Mouse (Mus musculus): ENCODE data around the gene Rpl3. TPM values are rescaled to one million over a fixed set of nuclear protein-coding genes. Genes with fewer than 3 reads are reported as not detected.
A peak's percentile ranks its signal among the peaks of the same experiment; 100 is the strongest.
"Not testable (repeated sequence)": the region's sequence is repeated elsewhere in the genome, so short reads cannot be mapped to it uniquely, and the experiment has no call there.

The Rpl3 gene
- total and polyA plus RNA-seq, 3 experiments: 176 to 1,698 (median 1,019) TPM

- peaks cover 80% of the 10 kb centered on the region for H3K4me1 ChIP-seq (ENCODE audit: insufficient read depth, low read depth, low read length)
- peak; percentile 48 for DNase-seq (ENCODE audit: low spot score)
- TF ChIP-seq TAL1 (conservative IDR thresholded peaks at IDR 0.05; ENCODE audit: low read depth, low read length) (peak; percentile 98), GATA2 (IDR thresholded peaks at IDR 0.05; ENCODE audit: borderline replicate concordance, low read depth, low read length) (peak; percentile 68; the same call in 1 of the 2 replicates), CTCF (IDR thresholded peaks at IDR 0.05; ENCODE audit: low read depth, low read length) (no peak), GATA1 (IDR thresholded peaks at IDR 0.05; ENCODE audit: borderline replicate concordance, low read length) (no peak), POLR2AphosphoS5 (IDR thresholded peaks at IDR 0.05; ENCODE audit: insufficient replicate concordance, low read depth, low read length) (no peak)
- H3K27me3 ChIP-seq (ENCODE audit: insufficient read depth, low read length): no peaks in the 10 kb centered on the region
- peak; percentile 74 for ATAC-seq (ENCODE audit: extremely low read depth, insufficient number of reproducible peaks, low FRiP score, poor library complexity, severe bottlenecking)
- no peaks in the 10 kb centered on the region for H3K9me3 ChIP-seq (replicated peaks)
- peak overlapping the region; percentile 62; the same call in 1 of the 2 replicates for H3K4me3 ChIP-seq (ENCODE audit: low read depth, low read length)
- peaks cover 22% of the 10 kb centered on the region for H3K36me3 ChIP-seq (replicated peaks)
Measured at GRCm38 (mm10) chr15:80130689-80131088, 39.0 kb upstream of the Rpl3 start.

- H3K9me3 ChIP-seq (replicated peaks): no peaks in the 10 kb centered on the region
- no peak overlapping the region for H3K4me3 ChIP-seq (ENCODE audit: low read depth, low read length)
- peak; percentile 38 for TF ChIP-seq TAL1 (conservative IDR thresholded peaks at IDR 0.05; ENCODE audit: low read depth, low read length)
- TF ChIP-seq GATA2 (IDR thresholded peaks at IDR 0.05; ENCODE audit: borderline replicate concordance, low read depth, low read length): no peak
- H3K36me3 ChIP-seq (replicated peaks): peaks cover 25% of the 10 kb centered on the region
- peaks cover 75% of the 10 kb centered on the region for H3K4me1 ChIP-seq (ENCODE audit: insufficient read depth, low read depth, low read length)
- DNase-seq (ENCODE audit: low spot score) (no peak), ATAC-seq (ENCODE audit: extremely low read depth, insufficient number of reproducible peaks, low FRiP score, poor library complexity, severe bottlenecking) (no peak)
- H3K27me3 ChIP-seq (ENCODE audit: insufficient read depth, low read length): no peaks in the 10 kb centered on the region
Measured at GRCm38 (mm10) chr15:80129982-80130381, 38.3 kb upstream of the Rpl3 start.

GRCm38 (mm10) chr15:80127191-80127590 lies 35.5 kb upstream of the Rpl3 start:
- Histone ChIP-seq H3K27me3 (ENCODE audit: insufficient read depth, low read length) (no peaks in the 10 kb centered on the region), H3K4me1 (ENCODE audit: insufficient read depth, low read depth, low read length) (peaks cover 56% of the 10 kb centered on the region), H3K4me3 (ENCODE audit: low read depth, low read length) (no peak overlapping the region), H3K9me3 (replicated peaks) (no peaks in the 10 kb centered on the region), H3K36me3 (replicated peaks) (peaks cover 32% of the 10 kb centered on the region)
- no peak for DNase-seq (ENCODE audit: low spot score)
- no peak for TF ChIP-seq TAL1 (conservative IDR thresholded peaks at IDR 0.05; ENCODE audit: low read depth, low read length)
- TF ChIP-seq GATA1 (IDR thresholded peaks at IDR 0.05; ENCODE audit: borderline replicate concordance, low read length): no peak
- no peak for TF ChIP-seq GATA2 (IDR thresholded peaks at IDR 0.05; ENCODE audit: borderline replicate concordance, low read depth, low read length)
- TF ChIP-seq POLR2AphosphoS5 (IDR thresholded peaks at IDR 0.05; ENCODE audit: insufficient replicate concordance, low read depth, low read length): no peak
- TF ChIP-seq CTCF (IDR thresholded peaks at IDR 0.05; ENCODE audit: low read depth, low read length): no peak
- no peak for ATAC-seq (ENCODE audit: extremely low read depth, insufficient number of reproducible peaks, low FRiP score, poor library complexity, severe bottlenecking)

GRCm38 (mm10) chr15:80124651-80125050 lies 33.0 kb upstream of the Rpl3 start:
- no peak for ATAC-seq (ENCODE audit: extremely low read depth, insufficient number of reproducible peaks, low FRiP score, poor library complexity, severe bottlenecking)
- peaks cover 36% of the 10 kb centered on the region for H3K4me1 ChIP-seq (ENCODE audit: insufficient read depth, low read depth, low read length)
- peaks cover 46% of the 10 kb centered on the region for H3K36me3 ChIP-seq (replicated peaks)

GRCm38 (mm10) chr15:80122431-80122830 lies 30.8 kb upstream of the Rpl3 start:
- Histone ChIP-seq H3K4me1 (ENCODE audit: insufficient read depth, low read depth, low read length) (peaks cover 27% of the 10 kb centered on the region), H3K36me3 (replicated peaks) (peaks cover 55% of the 10 kb centered on the region)
- not testable (repeated sequence) for H3K9me3 ChIP-seq (replicated peaks); ATAC-seq (ENCODE audit: extremely low read depth, insufficient number of reproducible peaks, low FRiP score, poor library complexity, severe bottlenecking); DNase-seq (ENCODE audit: low spot score); H3K4me3 ChIP-seq (ENCODE audit: low read depth, low read length); H3K27me3 ChIP-seq (ENCODE audit: insufficient read depth, low read length)

More at GRCm38 (mm10) chr15:80124651-80125050, 33.0 kb upstream of the Rpl3 start:
- no peak for DNase-seq (ENCODE audit: low spot score)
- Histone ChIP-seq H3K27me3 (ENCODE audit: insufficient read depth, low read length) (no peaks in the 10 kb centered on the region), H3K9me3 (replicated peaks) (no peaks in the 10 kb centered on the region), H3K4me3 (ENCODE audit: low read depth, low read length) (no peak overlapping the region)
- TF ChIP-seq GATA1 (IDR thresholded peaks at IDR 0.05; ENCODE audit: borderline replicate concordance, low read length) (no peak), GATA2 (IDR thresholded peaks at IDR 0.05; ENCODE audit: borderline replicate concordance, low read depth, low read length) (no peak), CTCF (IDR thresholded peaks at IDR 0.05; ENCODE audit: low read depth, low read length) (no peak), POLR2AphosphoS5 (IDR thresholded peaks at IDR 0.05; ENCODE audit: insufficient replicate concordance, low read depth, low read length) (no peak), TAL1 (conservative IDR thresholded peaks at IDR 0.05; ENCODE audit: low read depth, low read length) (no peak)

GRCm38 (mm10) chr15:80121721-80122325 lies 30.2 kb upstream of the Rpl3 start:
- no peaks in the 10 kb centered on the region for H3K27me3 ChIP-seq (ENCODE audit: insufficient read depth, low read length)

More at GRCm38 (mm10) chr15:80121721-80122325, 30.2 kb upstream of the Rpl3 start:
- Histone ChIP-seq H3K4me1 (ENCODE audit: insufficient read depth, low read depth, low read length) (peaks cover 28% of the 10 kb centered on the region), H3K4me3 (ENCODE audit: low read depth, low read length) (no peak overlapping the region; the same call in 1 of the 2 replicates), H3K36me3 (replicated peaks) (peaks cover 61% of the 10 kb centered on the region), H3K9me3 (replicated peaks) (no peaks in the 10 kb centered on the region)
- ATAC-seq (ENCODE audit: extremely low read depth, insufficient number of reproducible peaks, low FRiP score, poor library complexity, severe bottlenecking): no peak
- TF ChIP-seq GATA2 (IDR thresholded peaks at IDR 0.05; ENCODE audit: borderline replicate concordance, low read depth, low read length): no peak
- TF ChIP-seq CTCF (IDR thresholded peaks at IDR 0.05; ENCODE audit: low read depth, low read length): no peak
- no peak for TF ChIP-seq TAL1 (conservative IDR thresholded peaks at IDR 0.05; ENCODE audit: low read depth, low read length)
- TF ChIP-seq POLR2AphosphoS5 (IDR thresholded peaks at IDR 0.05; ENCODE audit: insufficient replicate concordance, low read depth, low read length): no peak
- no peak for TF ChIP-seq GATA1 (IDR thresholded peaks at IDR 0.05; ENCODE audit: borderline replicate concordance, low read length)
- no peak for DNase-seq (ENCODE audit: low spot score)
